Mouse (Mus musculus) central nervous system, embryonic 11.5 days (tissue): ENCODE data around the gene Pyy. TPM values are rescaled to one million over a fixed set of nuclear protein-coding genes. Genes with fewer than 3 reads are reported as not detected.

Source experiments
- polyA plus RNA-seq: library from polyadenylated mRNA; depleted of rRNA; stranded (reverse); fragments of >200 nt; gene quantifications from 2 replicates; pipeline ENCODE4 v1.2.3, GENCODE M21; 2012; rRNA removed

The Pyy gene
- 1.8 and 4.3 TPM in 2 replicates for polyA plus RNA-seq

GRCm38 (mm10) chr11:102107732-102108131 lies at the start of gene Pyy:
TSS of gene Pyy (minus strand) at chr11:102107832.

GRCm38 (mm10) chr11:102156039-102156785 lies 48.6 kb upstream of the Pyy start, which contains the start of gene Tmem101:
TSS of gene Tmem101 (minus strand) at chr11:102156404.

GRCm38 (mm10) chr11:102145471-102146001 lies 37.9 kb upstream of the Pyy start, which contains the start of gene Nags:
TSS of gene Nags (plus strand) at chr11:102145513.

GRCm38 (mm10) chr11:102101219-102101618 lies 6.4 kb downstream of the Pyy start, which contains the start of gene Ppy:
TSS of gene Ppy (minus strand) at chr11:102101319.

GRCm38 (mm10) chr11:102087931-102088898 lies 19.4 kb downstream of the Pyy start, which contains the start of gene Mpp2:
TSS of gene Mpp2 (minus strand) at chr11:102088515.

Other genes with a start within 250 kb of the Pyy start
- gene Meox1, start 213.5 kb downstream of the Pyy start, polyA plus RNA-seq, result 0.70 and 14.7 TPM in 2 replicates
- 0.86 and 1.2 TPM in 2 replicates for gene Sost, start 140.8 kb downstream of the Pyy start, polyA plus RNA-seq
- gene Cfap97d1, start 123.6 kb downstream of the Pyy start, polyA plus RNA-seq, result not detected in 2 replicates
- 8.3 and 10.5 TPM in 2 replicates for gene Dusp3, start 120.8 kb downstream of the Pyy start, polyA plus RNA-seq
- 27.2 and 29.5 TPM in 2 replicates for gene Mpp3, start 79.4 kb downstream of the Pyy start, polyA plus RNA-seq
- 0.18 and 0.27 TPM in 2 replicates for gene Cd300lg, start 66.3 kb downstream of the Pyy start, polyA plus RNA-seq
- 19.5 and 22.5 TPM in 2 replicates for gene Mpp2, start 19.3 kb downstream of the Pyy start, polyA plus RNA-seq
- gene Ppy, start 6.5 kb downstream of the Pyy start, polyA plus RNA-seq, result not detected in 2 replicates
- 0.21 and 0.50 TPM in 2 replicates for gene Nags, start 37.7 kb upstream of the Pyy start, polyA plus RNA-seq
- 33.5 and 34.9 TPM in 2 replicates for gene Tmem101, start 48.6 kb upstream of the Pyy start, polyA plus RNA-seq
- gene Lsm12, start 77.5 kb upstream of the Pyy start, polyA plus RNA-seq, result 45.4 and 59.2 TPM in 2 replicates
- 34.9 and 38.5 TPM in 2 replicates for gene G6pc3, start 81.8 kb upstream of the Pyy start, polyA plus RNA-seq
- gene Hdac5, start 122.3 kb upstream of the Pyy start, polyA plus RNA-seq, result 62.5 and 110 TPM in 2 replicates
- gene BC030867, start 141.1 kb upstream of the Pyy start, polyA plus RNA-seq, result 14.9 and 17.9 TPM in 2 replicates
- 0.30 and 0.55 TPM in 2 replicates for gene Asb16, start 160.9 kb upstream of the Pyy start, polyA plus RNA-seq
- gene Tmub2, start 177.1 kb upstream of the Pyy start, polyA plus RNA-seq, result 31.0 and 49.3 TPM in 2 replicates
- gene Atxn7l3, start 188.8 kb upstream of the Pyy start, polyA plus RNA-seq, result 62.8 and 72.5 TPM in 2 replicates
- 89.8 and 217 TPM in 2 replicates for gene Ubtf, start 211.9 kb upstream of the Pyy start, polyA plus RNA-seq